Mouse (Mus musculus) hematopoietic stem cell, adult 5-6 weeks (primary cell): ENCODE measurements around the gene Ceacam19. TPM values are rescaled to one million over a fixed set of nuclear protein-coding genes. Genes with fewer than 3 reads are reported as not detected.
A peak's percentile ranks its signal among the peaks of the same experiment; 100 is the strongest.

ENCODE experiments used
- ATAC-seq, 2 experiments: fragments of 125-278 bp in 1 of 2; replicated peaks in 1 of 2; 2 replicates each; pipeline ENCODE4 v1.8.0; 2016 to 2017; ENCODE audit warnings: inconsistent platforms in 2 of 2, mild to moderate bottlenecking in 2 of 2, moderate number of reproducible peaks in 2 of 2, low read depth in 1 of 2, moderate TSS enrichment in 1 of 2; ENCODE audit not compliant: low FRiP score in 2 of 2, poor library complexity in 2 of 2, severe bottlenecking in 2 of 2, insufficient read depth in 1 of 2, low TSS enrichment in 1 of 2
- total RNA-seq: library from RNA; stranded (forward); fragments of 172-1452, 232-1000 nt; gene quantifications from 2 replicates; pipeline ENCODE4 v1.2.3, GENCODE M21; 2017

The Ceacam19 gene
- total RNA-seq, 1 experiment from 2014 or later: not detected

- no peak for ATAC-seq
These were observed 23.5 kb upstream of the Ceacam19 start for GRCm38 (mm10) chr7:19911292-19911658.

- ATAC-seq: peak; percentile 67 to 92
These were observed 22.9 kb upstream of the Ceacam19 start for GRCm38 (mm10) chr7:19910421-19911291.

- ATAC-seq: peak; percentile 30 to 62; a peak in 1 of 4 replicates
These were observed 2.1 kb upstream of the Ceacam19 start for GRCm38 (mm10) chr7:19889881-19890280.

GRCm38 (mm10) chr7:19880754-19881153 is 7.0 kb downstream of the Ceacam19 start:
- ATAC-seq: no peak

- ATAC-seq: peak; percentile 39 to 53; a peak in 3 of 4 replicates
These were observed 10.9 kb downstream of the Ceacam19 start for GRCm38 (mm10) chr7:19876781-19877425.

GRCm38 (mm10) chr7:19875948-19876682 is 11.7 kb downstream of the Ceacam19 start:
- ATAC-seq: peak; percentile 26 to 60; a peak in 3 of 4 replicates

GRCm38 (mm10) chr7:19871943-19872601 is 15.7 kb downstream of the Ceacam19 start:
- ATAC-seq: no peak

- peak; percentile 88 to 93 for ATAC-seq
These were observed 16.6 kb downstream of the Ceacam19 start for GRCm38 (mm10) chr7:19871137-19871621.

GRCm38 (mm10) chr7:19867751-19868399 is 19.9 kb downstream of the Ceacam19 start:
- ATAC-seq: no peak

- no peak for ATAC-seq
These were observed 21.3 kb downstream of the Ceacam19 start for GRCm38 (mm10) chr7:19866490-19866889.

GRCm38 (mm10) chr7:19865246-19866036 is 22.3 kb downstream of the Ceacam19 start:
- no peak for ATAC-seq

GRCm38 (mm10) chr7:19864241-19864640 is 23.5 kb downstream of the Ceacam19 start:
- no peak for ATAC-seq

GRCm38 (mm10) chr7:19861199-19861598 is 26.6 kb downstream of the Ceacam19 start, which contains the start of gene Ceacam16:
Ceacam16 (minus strand) TSS chr7:19861299.
- no peak for ATAC-seq

- ATAC-seq: peak in 1 of 2 experiments; percentile 27; a peak in 1 of 4 replicates
These were observed 28.0 kb downstream of the Ceacam19 start for GRCm38 (mm10) chr7:19859740-19860139.

GRCm38 (mm10) chr7:19856283-19856682 is 31.5 kb downstream of the Ceacam19 start:
- ATAC-seq: no peak

- no peak for ATAC-seq
These were observed 32.1 kb downstream of the Ceacam19 start for GRCm38 (mm10) chr7:19855663-19856062.
